Mouse (Mus musculus) layer of hippocampus, adult 2 months (tissue): ENCODE results near the gene Cyp4v3. TPM values are rescaled to one million over a fixed set of nuclear protein-coding genes. Genes with fewer than 3 reads are reported as not detected.

ENCODE experiments used
- DNase-seq, 2 experiments: peaks; one replicate each; pipeline ENCODE4 v3.0.0; 2022; ENCODE audit warnings: low spot score in 2 of 2
- H3K27ac ChIP-seq: fragments of 200-600 bp; 2 replicates; pipeline ENCODE4 v1.8.1; 2022
- H3K4me3 ChIP-seq: fragments of 200-600 bp; 2 replicates; pipeline ENCODE4 v1.8.1; 2022; ENCODE audit warnings: mild to moderate bottlenecking
- CTCF ChIP-seq: fragments of 200-600 bp; conservative IDR thresholded peaks from 2 replicates; pipeline ENCODE4 v1.8.1; 2022; ENCODE audit warnings: antibody characterized with exemption, mild to moderate bottlenecking, moderate library complexity
- total RNA-seq, 2 experiments: library from RNA; stranded (reverse); gene quantifications; 2 replicates each; pipeline ENCODE4 v1.2.3; 2021

Cyp4v3 gene
- total RNA-seq, 2 experiments from 2014 or later = 6.7 to 8.3 TPM

GRCm38 (mm10) chr8:45295276-45295675 lies 37.7 kb downstream of the Cyp4v3 start:
- TF ChIP-seq CTCF = no peak
- Histone ChIP-seq H3K4me3 (no peak overlapping the region), H3K27ac (no peak overlapping the region)
- DNase-seq = no peak

- DNase-seq = no peak
- Histone ChIP-seq H3K27ac (no peak within 1 kb of the TSS), H3K4me3 (no peak within 1 kb of the TSS)
- TF ChIP-seq CTCF = no peak
These were observed 38.3 kb downstream of the Cyp4v3 start, which contains the start of gene Klkb1 for GRCm38 (mm10) chr8:45294687-45295086. Klkb1 (minus strand) TSS chr8:45294859.

- no peak for TF ChIP-seq CTCF
- peak; percentile 67 for DNase-seq
These were observed 41.2 kb downstream of the Cyp4v3 start for GRCm38 (mm10) chr8:45291790-45292189.

GRCm38 (mm10) chr8:45281630-45282029 lies 51.4 kb downstream of the Cyp4v3 start:
- no peak for TF ChIP-seq CTCF
- Histone ChIP-seq H3K4me3 (no peak overlapping the region), H3K27ac (no peak overlapping the region)
- no peak for DNase-seq

More at GRCm38 (mm10) chr8:45291790-45292189, 41.2 kb downstream of the Cyp4v3 start:
- Histone ChIP-seq H3K4me3 (no peak overlapping the region), H3K27ac (no peak overlapping the region; the same call in 1 of the 2 replicates)

GRCm38 (mm10) chr8:45277453-45277852 lies 55.6 kb downstream of the Cyp4v3 start:
- no peak overlapping the region for H3K27ac ChIP-seq
- H3K4me3 ChIP-seq = no peak overlapping the region
- DNase-seq = no peak
- no peak for TF ChIP-seq CTCF

- no peak for DNase-seq
- Histone ChIP-seq H3K27ac (no peak overlapping the region), H3K4me3 (no peak overlapping the region)
These were observed 58.7 kb downstream of the Cyp4v3 start for GRCm38 (mm10) chr8:45274317-45274716.

GRCm38 (mm10) chr8:45269056-45269455 lies 64.0 kb downstream of the Cyp4v3 start:
- TF ChIP-seq CTCF = no peak
- no peak overlapping the region for H3K4me3 ChIP-seq
- no peak for DNase-seq
- no peak overlapping the region for H3K27ac ChIP-seq

More at GRCm38 (mm10) chr8:45274317-45274716, 58.7 kb downstream of the Cyp4v3 start:
- TF ChIP-seq CTCF = no peak

GRCm38 (mm10) chr8:45268485-45268884 lies 64.5 kb downstream of the Cyp4v3 start:
- TF ChIP-seq CTCF = no peak
- H3K4me3 ChIP-seq = no peak overlapping the region
- no peak for DNase-seq
- no peak overlapping the region for H3K27ac ChIP-seq

- DNase-seq = no peak
- TF ChIP-seq CTCF = no peak
- Histone ChIP-seq H3K4me3 (no peak overlapping the region), H3K27ac (no peak overlapping the region)
These were observed 65.2 kb downstream of the Cyp4v3 start for GRCm38 (mm10) chr8:45267611-45268391.

- no peak overlapping the region for H3K27ac ChIP-seq
These were observed 66.0 kb downstream of the Cyp4v3 start for GRCm38 (mm10) chr8:45266993-45267392.

GRCm38 (mm10) chr8:45264918-45265317 lies 68.1 kb downstream of the Cyp4v3 start:
- no peak for DNase-seq
- no peak for TF ChIP-seq CTCF
- no peak overlapping the region for H3K27ac ChIP-seq
- no peak overlapping the region for H3K4me3 ChIP-seq

More at GRCm38 (mm10) chr8:45266993-45267392, 66.0 kb downstream of the Cyp4v3 start:
- no peak overlapping the region for H3K4me3 ChIP-seq
- no peak for TF ChIP-seq CTCF
- no peak for DNase-seq

- Histone ChIP-seq H3K27ac (no peak overlapping the region), H3K4me3 (no peak overlapping the region)
- no peak for TF ChIP-seq CTCF
- no peak for DNase-seq
These were observed 70.2 kb downstream of the Cyp4v3 start for GRCm38 (mm10) chr8:45262851-45263250.

- no peak for TF ChIP-seq CTCF
- Histone ChIP-seq H3K4me3 (no peak within 1 kb of the TSS), H3K27ac (no peak within 1 kb of the TSS)
- no peak for DNase-seq
These were observed 71.1 kb downstream of the Cyp4v3 start, which contains the start of gene F11 for GRCm38 (mm10) chr8:45261920-45262319. F11 (minus strand) TSS chr8:45262031.

- Histone ChIP-seq H3K4me3 (no peak overlapping the region), H3K27ac (no peak overlapping the region)
- no peak for DNase-seq
- no peak for TF ChIP-seq CTCF
These were observed 74.6 kb downstream of the Cyp4v3 start for GRCm38 (mm10) chr8:45258421-45258820.
